Mouse (Mus musculus) heart, postnatal 0 days (tissue): ENCODE data around the gene Cdh22. TPM values are rescaled to one million over a fixed set of nuclear protein-coding genes. Genes with fewer than 3 reads are reported as not detected.

Experiments
- ATAC-seq: fragments of 200-750 bp; cut with Nextera tagmentation; 2 replicates; pipeline ENCODE4 v1.8.0; 2017; ENCODE audit warnings: low read depth, moderate number of reproducible peaks, moderate library complexity; ENCODE audit not compliant: insufficient read depth
- DNase-seq: peaks from one replicate; pipeline ENCODE4 v3.0.0-alpha.2; 2016; ENCODE audit warnings: low spot score
- H3K27ac ChIP-seq: fragments of 300-500 bp; sonication (generic); 2 replicates; pipeline ENCODE4 v1.5.1; 2014; ENCODE audit warnings: low read depth, mild to moderate bottlenecking
- H3K27me3 ChIP-seq: fragments of 300-500 bp; sonication (generic); 2 replicates; pipeline ENCODE4 v1.6.1; 2014; ENCODE audit warnings: low read length, mixed read lengths; ENCODE audit not compliant: control insufficient read depth, insufficient read depth
- H3K36me3 ChIP-seq: fragments of 300-500 bp; sonication (generic); replicated peaks from 2 replicates; pipeline ENCODE4 v1.6.1; 2014; ENCODE audit warnings: low read length, mixed read lengths; ENCODE audit not compliant: control insufficient read depth, insufficient read depth
- H3K4me1 ChIP-seq: fragments of 300-500 bp; sonication (generic); 2 replicates; pipeline ENCODE4 v1.6.1; 2014; ENCODE audit warnings: antibody characterized with exemption; ENCODE audit not compliant: control insufficient read depth, insufficient read depth
- H3K4me2 ChIP-seq: fragments of 300-500 bp; sonication (generic); 2 replicates; pipeline ENCODE4 v1.6.1; 2014; ENCODE audit warnings: low read depth, mild to moderate bottlenecking, low read length, moderate library complexity
- H3K4me3 ChIP-seq: fragments of 300-500 bp; sonication (generic); 2 replicates; pipeline ENCODE4 v1.5.1; 2014; ENCODE audit warnings: low read depth, low read length
- H3K9ac ChIP-seq: fragments of 300-500 bp; sonication (generic); replicated peaks from 2 replicates; pipeline ENCODE4 v1.6.1; 2014; ENCODE audit warnings: low read depth, low read length, mixed read lengths
- H3K9me3 ChIP-seq: fragments of 300-500 bp; sonication (generic); replicated peaks from 2 replicates; pipeline ENCODE4 v1.6.1; 2016; ENCODE audit warnings: low read length; ENCODE audit not compliant: control insufficient read depth
- CTCF ChIP-seq: IDR thresholded peaks from 2 replicates; pipeline ENCODE4 v1.5.1; 2016; ENCODE audit warnings: antibody characterized with exemption, control low read depth, low read depth
- EP300 ChIP-seq: IDR thresholded peaks from 2 replicates; pipeline ENCODE4 v1.6.1; 2016; ENCODE audit warnings: antibody characterized with exemption, low read depth
- WGBS: fragments of 180-500 bp; shearing (Covaris S2); extraction: QIAGEN DNeasy Blood & Tissue Kit; methylation state at CpG from one replicate; pipeline ENCODE4 v1.1.7; 2014; 5-methylcytosine and 5-hydroxymethylcytosine counted together
- polyA plus RNA-seq: library from polyadenylated mRNA; unstranded; fragments of >200 nt; fragmentation: Nextera tagmentation; extraction: Ambion mirVana; gene quantifications from 2 replicates; pipeline ENCODE4 v1.2.1, GENCODE M21; 2015
- total RNA-seq: library from RNA; depleted of rRNA; stranded (reverse); fragments of >200 nt; gene quantifications from 2 replicates; pipeline ENCODE4 v1.2.3, GENCODE M21; 2014; ENCODE audit warnings: low replicate concordance; rRNA removed

The Cdh22 gene
- 0.04 and 0.19 TPM in 2 replicates for total RNA-seq
- 0.05 and 0.08 TPM in 2 replicates for polyA plus RNA-seq

- no peak within 1 kb of the TSS for H3K27ac ChIP-seq
These were observed at the start of gene Cdh22 for GRCm38 (mm10) chr2:165234613-165235291. TSS of gene Cdh22 (minus strand) at chr2:165234853.

DNA sequence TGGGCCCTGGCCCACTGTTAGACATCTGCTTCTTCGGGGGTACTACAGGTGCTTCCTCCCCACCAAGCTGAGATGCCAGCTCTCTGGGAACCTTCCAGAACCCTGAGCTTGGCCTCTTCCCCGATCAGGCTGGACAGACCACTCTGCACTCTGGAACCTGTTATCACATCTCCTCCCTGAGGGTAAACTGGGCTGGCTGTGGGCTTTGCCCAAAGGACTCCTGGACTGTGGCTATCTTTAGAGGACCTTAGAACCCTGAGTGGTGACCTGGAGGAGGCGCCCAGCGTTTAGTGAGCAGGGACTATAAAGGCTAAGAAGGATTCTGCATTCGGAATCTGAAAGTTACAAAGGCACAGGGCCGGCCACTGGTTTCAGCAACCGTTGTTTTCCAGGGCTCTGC is 49.7 kb upstream of the Cdh22 start:
- Histone ChIP-seq H3K4me2 (no peak overlapping the region), H3K9me3 (no peaks in the 10 kb centered on the region), H3K4me3 (no peak overlapping the region), H3K36me3 (0 out of 2 replicates have a peak, but pooled peaks cover 11% of the 10 kb centered on the region), H3K9ac (no peak overlapping the region), H3K4me1 (peaks cover 11% of the 10 kb centered on the region), H3K27ac (no peak overlapping the region), H3K27me3 (no peaks in the 10 kb centered on the region)
- DNase-seq (no peak), ATAC-seq (no peak)
- TF ChIP-seq EP300 (no peak), CTCF (no peak)
- WGBS: 83% methylated on average over 7 of the region's 7 CpGs

More at GRCm38 (mm10) chr2:165234613-165235291, at the start of gene Cdh22:
- ATAC-seq (peak; percentile 66), DNase-seq (peak; percentile 61)
- H3K27me3 ChIP-seq: peaks cover 97% of the 10 kb centered on the region
- no peaks in the 10 kb centered on the region for H3K36me3 ChIP-seq
- 0 out of 2 replicates have a peak within 1 kb of the TSS, but pooled peaks have one; percentile 6 for H3K9ac ChIP-seq
- H3K9me3 ChIP-seq: no peaks in the 10 kb centered on the region
- TF ChIP-seq EP300: no peak
- TF ChIP-seq CTCF: peak; percentile 3; the same call in 1 of the 2 replicates
- peak within 1 kb of the TSS; percentile 93 for H3K4me2 ChIP-seq
- WGBS: under 1% methylated on average over 21 of the region's 60 CpGs
- H3K4me3 ChIP-seq: peak within 1 kb of the TSS; percentile 57
- H3K4me1 ChIP-seq: peaks cover 7% of the 10 kb centered on the region; the same call in 1 of the 2 replicates

DNA sequence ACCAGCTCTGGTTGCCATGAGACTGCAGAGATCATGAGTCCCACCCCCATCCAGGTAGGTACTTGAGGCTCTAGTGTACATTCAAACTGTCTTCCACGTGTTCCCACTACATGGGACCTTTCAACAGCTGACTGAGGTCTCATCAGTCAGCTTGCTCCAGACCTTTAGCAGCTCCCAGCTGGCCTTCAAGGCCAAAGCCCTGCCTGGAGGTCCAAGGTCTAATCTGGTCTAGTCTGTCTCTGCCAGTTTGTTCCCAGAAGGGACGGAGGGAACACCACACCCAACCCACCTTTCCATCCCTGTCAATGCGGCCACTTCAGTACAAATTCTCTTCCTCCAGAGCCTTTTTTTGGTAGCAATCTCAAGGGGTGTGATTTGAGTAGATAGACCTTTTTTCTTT is 49.0 kb upstream of the Cdh22 start:
- H3K27me3 ChIP-seq: no peaks in the 10 kb centered on the region
- H3K9me3 ChIP-seq: no peaks in the 10 kb centered on the region
- peaks cover 8% of the 10 kb centered on the region for H3K4me1 ChIP-seq
- 0 out of 2 replicates have a peak, but pooled peaks cover 11% of the 10 kb centered on the region for H3K36me3 ChIP-seq
- 82% methylated on average over 3 of the region's 3 CpGs for WGBS
- ATAC-seq (no peak), DNase-seq (no peak)
- no peak overlapping the region for H3K27ac ChIP-seq
- TF ChIP-seq EP300 (no peak), CTCF (no peak)
- no peak overlapping the region for H3K9ac ChIP-seq
- H3K4me2 ChIP-seq: no peak overlapping the region
- no peak overlapping the region for H3K4me3 ChIP-seq

DNA sequence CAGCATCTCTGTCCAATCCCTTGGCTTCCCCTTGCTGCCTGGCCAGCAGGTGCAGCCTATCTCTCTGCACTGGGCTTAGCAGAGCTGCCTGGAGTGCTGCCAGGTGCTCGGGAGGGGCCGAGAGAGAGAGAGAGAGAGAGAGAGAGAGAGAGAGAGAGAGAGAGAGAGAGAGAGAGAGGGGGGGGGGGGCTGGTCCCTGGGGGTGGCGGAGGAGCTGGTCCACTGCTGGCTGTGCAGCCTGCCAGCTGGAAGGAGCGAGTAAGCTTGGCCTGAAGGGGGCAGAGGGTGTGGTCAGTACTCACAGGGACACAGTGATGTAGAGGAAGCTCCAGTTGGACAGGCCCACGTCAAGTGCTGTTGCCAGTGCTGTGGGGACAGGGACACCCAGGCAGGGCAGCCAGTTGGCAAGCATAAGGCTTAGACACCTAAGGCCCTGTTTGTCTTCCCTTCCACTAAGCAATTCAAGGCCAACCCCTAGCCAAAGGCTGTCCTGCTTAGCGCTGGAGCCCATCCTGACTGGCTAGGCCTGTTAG is 47.2 kb upstream of the Cdh22 start:
- WGBS: 38% methylated on average over 3 of the region's 6 CpGs
- no peak overlapping the region for H3K27ac ChIP-seq
- TF ChIP-seq EP300 (no peak), CTCF (no peak)
- H3K4me3 ChIP-seq: no peak overlapping the region
- H3K9me3 ChIP-seq: no peaks in the 10 kb centered on the region
- peak; percentile 16 for DNase-seq
- H3K9ac ChIP-seq: no peak overlapping the region
- no peaks in the 10 kb centered on the region for H3K27me3 ChIP-seq
- no peak overlapping the region for H3K4me2 ChIP-seq
- peaks cover 21% of the 10 kb centered on the region; the same call in 1 of the 2 replicates for H3K36me3 ChIP-seq
- peak; percentile 52 for ATAC-seq
- H3K4me1 ChIP-seq: peaks cover 1% of the 10 kb centered on the region

- 72% methylated on average over 10 of the region's 10 CpGs for WGBS
These were observed 44.7 kb upstream of the Cdh22 start for GRCm38 (mm10) chr2:165279351-165279750.

More at GRCm38 (mm10) chr2:165279351-165279750, 44.7 kb upstream of the Cdh22 start:
- H3K4me2 ChIP-seq: no peak overlapping the region
- no peak for DNase-seq
- no peak overlapping the region for H3K4me3 ChIP-seq
- TF ChIP-seq CTCF (no peak), EP300 (no peak)
- no peaks in the 10 kb centered on the region for H3K9me3 ChIP-seq
- no peaks in the 10 kb centered on the region for H3K4me1 ChIP-seq
- H3K9ac ChIP-seq: no peak overlapping the region
- H3K36me3 ChIP-seq: peaks cover 25% of the 10 kb centered on the region; the same call in 1 of the 2 replicates
- no peaks in the 10 kb centered on the region for H3K27me3 ChIP-seq
- no peak overlapping the region for H3K27ac ChIP-seq
- ATAC-seq: no peak
